Mouse (Mus musculus) retina, postnatal 7 days (tissue): ENCODE results near the gene Med21.

Source experiments
- DNase-seq: peaks from one replicate; pipeline ENCODE4 v3.0.0-alpha.2; 2012; ENCODE audit warnings: low read depth, low spot score

Gene Med21

DNA sequence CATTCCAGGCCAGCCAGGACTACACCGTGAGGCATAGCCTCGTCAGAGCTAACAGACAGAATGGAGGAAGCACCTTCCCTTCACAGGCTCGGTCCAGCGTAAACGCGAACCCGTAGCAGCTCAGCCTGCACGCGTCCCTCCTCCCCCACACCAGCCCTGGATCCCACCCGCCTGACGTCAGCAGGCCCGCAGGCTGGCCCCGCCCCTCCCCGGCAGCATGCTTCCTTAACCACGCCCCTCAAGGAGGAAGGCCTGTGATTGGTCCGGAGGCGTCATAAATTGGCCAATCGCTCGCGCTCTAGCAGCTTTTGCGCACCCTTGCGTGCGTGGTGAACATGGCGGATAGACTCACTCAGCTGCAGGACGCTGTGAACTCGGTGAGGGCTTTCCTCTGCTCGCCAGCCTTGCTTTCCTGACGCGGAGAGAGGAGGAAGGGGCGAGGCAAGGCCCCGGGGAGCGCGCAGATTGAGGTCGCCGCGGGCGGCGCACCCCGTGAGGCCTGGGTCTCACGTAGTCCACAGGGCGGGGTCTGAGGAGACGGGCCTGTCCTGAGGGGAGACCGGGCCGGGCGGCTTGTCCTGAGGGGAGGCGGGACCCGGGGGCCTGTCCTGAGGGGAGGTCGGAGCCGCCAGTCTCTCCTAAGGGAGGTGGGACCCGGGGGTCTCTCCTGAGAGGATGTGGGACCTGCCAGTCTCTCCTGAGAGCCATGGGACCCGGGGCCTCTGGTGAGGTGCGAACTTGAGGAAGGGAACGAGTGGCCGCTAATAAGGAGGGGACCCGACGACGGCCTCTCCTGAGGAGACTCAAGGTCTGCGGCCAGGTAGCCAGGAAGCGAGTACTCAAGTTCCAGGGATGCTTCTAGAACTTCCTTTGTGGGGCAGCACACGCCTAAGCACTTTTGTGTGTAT is at the start of gene Med21, which contains the start of gene Tm7sf3:
Med21 (plus strand) TSS at position 272 of the 908 bp plus-strand sequence.
Tm7sf3 (minus strand) TSS at position 549 of the 908 bp plus-strand sequence.
- DNase-seq = peak; percentile 97

GRCm38 (mm10) chr6:146602601-146603000 is 39.7 kb upstream of the Med21 start:
- no peak for DNase-seq

GRCm38 (mm10) chr6:146603651-146604050 is 38.7 kb upstream of the Med21 start:
- no peak for DNase-seq

- DNase-seq = no peak
These were observed 31.0 kb upstream of the Med21 start for GRCm38 (mm10) chr6:146611385-146611784.

- DNase-seq = no peak
These were observed 30.4 kb upstream of the Med21 start for GRCm38 (mm10) chr6:146611897-146612296.

- no peak for DNase-seq
These were observed 29.6 kb upstream of the Med21 start for GRCm38 (mm10) chr6:146612736-146613135.

DNA sequence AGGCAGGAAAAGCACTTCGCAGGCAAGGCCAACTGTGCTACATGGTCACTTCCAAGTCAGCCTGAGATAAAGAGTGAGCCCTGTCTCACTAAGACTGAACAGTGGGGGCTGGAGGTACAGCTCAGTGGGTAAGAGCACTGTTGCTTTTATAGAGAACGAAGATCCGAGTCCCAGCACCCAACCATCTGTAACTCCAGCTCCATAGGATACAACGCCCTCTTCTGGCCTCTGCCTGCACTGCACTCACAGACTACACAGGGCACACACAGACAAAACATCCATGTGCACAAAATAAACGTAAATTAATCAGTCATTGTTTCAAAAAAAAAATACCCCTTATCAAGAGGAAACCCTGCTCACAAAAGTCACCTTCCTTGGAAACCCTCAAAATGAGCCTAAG is 28.4 kb upstream of the Med21 start:
- DNase-seq = no peak

- DNase-seq = no peak
These were observed 27.8 kb upstream of the Med21 start for GRCm38 (mm10) chr6:146614541-146614940.

DNA sequence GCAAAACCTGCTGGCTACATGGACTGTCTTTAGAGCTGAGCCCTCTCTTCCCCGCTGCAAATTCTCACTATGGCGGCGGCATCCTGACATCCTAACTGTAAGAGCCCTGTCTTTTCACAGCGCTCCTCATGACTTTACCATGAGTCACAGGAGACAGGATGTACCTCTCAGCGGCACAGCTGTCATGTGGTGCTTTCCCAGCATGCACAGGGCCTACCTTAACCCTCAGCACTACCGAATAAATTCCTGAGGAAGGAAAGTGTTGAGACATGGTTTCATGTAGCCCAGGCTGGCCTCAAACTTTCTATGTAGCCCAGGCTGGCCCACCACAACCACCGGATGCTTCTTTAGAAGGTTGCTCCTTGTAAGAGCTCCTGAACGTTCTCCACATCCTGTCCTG is 26.5 kb upstream of the Med21 start:
- no peak for DNase-seq

DNA sequence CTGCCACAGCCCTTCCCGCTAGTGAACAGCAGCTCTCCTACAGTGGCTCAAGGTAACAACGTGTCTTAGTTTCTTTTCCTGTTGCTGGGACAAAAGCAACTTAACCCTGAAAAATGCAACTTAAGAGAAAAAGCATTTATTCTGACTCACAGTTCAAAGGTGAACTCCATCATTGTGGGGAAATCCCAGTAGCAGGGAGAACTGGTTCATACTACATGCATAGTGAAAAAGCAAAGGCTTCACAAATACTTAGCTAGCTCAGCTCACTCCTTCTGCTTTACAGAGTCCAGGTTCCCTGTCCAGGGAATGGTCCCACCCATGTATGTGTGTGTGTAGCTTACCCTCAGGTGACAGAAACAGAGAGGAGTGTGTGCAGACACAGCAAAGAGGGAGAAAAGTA is 25.7 kb upstream of the Med21 start:
- DNase-seq = no peak

DNA sequence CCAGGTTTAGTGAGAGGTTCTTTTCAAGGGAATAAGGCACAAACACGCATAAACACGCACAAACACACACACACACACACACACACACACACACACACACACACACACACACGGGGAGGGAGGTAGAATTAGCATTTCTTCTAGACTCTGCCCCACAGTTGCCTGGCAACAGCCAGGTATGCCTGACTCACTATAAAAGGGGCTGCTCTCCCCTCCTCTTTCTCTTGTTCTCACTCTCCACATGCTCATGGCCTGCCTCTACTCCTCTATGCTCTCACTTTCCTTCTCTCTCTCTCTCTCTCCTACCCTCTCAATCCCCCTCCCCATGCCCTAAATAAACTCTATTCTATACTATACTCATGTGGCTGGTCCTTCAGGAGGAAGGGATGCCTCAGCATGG is 14.2 kb upstream of the Med21 start:
- DNase-seq = no peak

GRCm38 (mm10) chr6:146629781-146630756 is 12.3 kb upstream of the Med21 start:
- DNase-seq = no peak

DNA sequence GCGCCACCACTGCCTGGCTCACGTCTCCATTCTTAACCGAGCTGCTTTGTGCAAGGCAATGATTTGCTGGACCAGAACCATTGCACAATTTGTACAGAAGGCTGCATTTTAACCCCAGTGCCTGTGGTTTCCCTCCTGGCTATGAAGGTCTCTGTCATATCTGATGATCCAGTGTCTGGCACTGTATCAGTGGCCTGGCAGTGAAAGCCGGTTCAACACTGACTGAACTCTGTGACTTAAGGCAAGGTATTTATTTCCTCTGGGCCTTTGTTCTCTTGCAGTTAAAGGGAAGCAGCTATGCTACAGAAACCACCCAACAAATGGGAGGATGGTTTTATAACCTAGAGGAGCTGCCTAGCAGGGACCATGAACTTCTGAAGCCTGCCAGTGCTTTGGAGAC is 11.4 kb upstream of the Med21 start:
- DNase-seq = no peak

DNA sequence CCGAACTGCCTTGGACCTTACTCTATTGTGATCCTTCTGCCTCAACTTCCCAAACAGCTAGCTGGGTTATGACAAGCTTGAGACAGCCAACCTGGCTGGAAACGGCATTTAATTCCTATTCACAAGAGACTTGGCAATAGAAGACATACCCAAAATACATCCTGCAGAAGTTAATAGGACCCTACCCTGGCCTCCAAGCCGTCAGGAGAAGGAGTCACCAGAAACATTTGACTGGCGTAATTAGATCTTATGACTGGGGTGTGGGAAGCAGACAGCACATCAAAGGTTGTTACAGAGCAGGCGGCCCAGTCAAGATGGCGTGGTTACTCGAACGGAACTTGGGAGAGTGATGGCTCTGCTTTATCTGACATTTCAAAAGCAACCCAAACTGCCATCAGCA is 10.5 kb upstream of the Med21 start:
- DNase-seq = no peak

- DNase-seq = no peak
These were observed 9.9 kb upstream of the Med21 start for GRCm38 (mm10) chr6:146632403-146632802.

DNA sequence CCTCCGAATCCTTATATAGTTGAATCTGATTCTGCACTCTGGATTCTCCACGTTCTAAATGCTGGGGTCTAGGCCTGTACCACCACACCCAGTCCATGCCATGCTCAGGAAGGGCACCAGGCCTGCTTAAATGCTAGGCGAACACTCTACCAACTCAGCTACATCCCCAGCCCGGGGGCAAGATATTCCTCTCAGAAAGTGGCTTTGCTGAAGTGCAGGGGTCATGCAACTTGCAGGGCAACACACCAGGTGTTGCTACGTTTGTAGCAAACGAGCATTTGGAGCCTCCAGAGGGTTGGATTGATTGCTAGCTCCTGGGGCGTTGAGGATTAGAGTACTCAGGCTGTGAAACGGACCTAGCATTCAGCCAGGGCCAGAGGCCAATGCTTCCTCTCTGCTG is 9.2 kb upstream of the Med21 start:
- DNase-seq = no peak

GRCm38 (mm10) chr6:146633629-146634014 is 8.7 kb upstream of the Med21 start:
- DNase-seq = no peak

DNA sequence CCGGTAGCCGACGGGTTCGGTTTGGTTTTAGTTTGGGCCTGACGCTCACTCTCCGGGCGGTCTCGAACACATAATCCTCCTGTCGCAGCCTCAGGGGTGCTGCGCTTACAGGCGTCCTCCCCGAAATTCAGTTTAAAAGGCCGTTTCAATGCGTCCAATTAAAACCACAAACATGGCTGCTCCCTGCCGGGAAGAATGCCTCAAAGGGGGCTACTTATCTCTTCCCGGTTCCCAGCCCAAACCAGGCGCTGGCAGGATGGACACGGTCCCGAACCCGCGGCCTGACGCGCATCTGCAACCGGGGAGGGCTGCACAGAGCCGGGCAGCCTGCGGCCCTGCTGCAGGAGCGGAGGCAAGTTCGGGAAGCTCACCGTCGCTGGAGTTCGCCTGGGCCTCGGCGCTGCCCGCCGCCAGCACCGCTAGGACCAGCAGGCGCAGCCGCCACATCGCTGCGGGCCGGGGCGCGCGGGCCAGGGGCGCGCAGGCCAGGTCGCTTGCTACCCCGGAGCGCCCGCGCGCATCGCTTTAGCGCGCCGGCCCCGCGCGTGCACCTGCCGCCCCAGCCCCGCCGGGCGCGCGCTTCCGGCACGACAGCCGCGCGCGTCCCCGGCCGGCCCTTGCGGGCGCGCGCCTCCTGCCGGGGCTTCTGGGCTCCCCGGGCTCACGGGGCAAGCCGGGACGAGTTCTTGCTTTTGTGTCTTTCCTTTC is 8.2 kb upstream of the Med21 start:
- peak; percentile 76 for DNase-seq

DNA sequence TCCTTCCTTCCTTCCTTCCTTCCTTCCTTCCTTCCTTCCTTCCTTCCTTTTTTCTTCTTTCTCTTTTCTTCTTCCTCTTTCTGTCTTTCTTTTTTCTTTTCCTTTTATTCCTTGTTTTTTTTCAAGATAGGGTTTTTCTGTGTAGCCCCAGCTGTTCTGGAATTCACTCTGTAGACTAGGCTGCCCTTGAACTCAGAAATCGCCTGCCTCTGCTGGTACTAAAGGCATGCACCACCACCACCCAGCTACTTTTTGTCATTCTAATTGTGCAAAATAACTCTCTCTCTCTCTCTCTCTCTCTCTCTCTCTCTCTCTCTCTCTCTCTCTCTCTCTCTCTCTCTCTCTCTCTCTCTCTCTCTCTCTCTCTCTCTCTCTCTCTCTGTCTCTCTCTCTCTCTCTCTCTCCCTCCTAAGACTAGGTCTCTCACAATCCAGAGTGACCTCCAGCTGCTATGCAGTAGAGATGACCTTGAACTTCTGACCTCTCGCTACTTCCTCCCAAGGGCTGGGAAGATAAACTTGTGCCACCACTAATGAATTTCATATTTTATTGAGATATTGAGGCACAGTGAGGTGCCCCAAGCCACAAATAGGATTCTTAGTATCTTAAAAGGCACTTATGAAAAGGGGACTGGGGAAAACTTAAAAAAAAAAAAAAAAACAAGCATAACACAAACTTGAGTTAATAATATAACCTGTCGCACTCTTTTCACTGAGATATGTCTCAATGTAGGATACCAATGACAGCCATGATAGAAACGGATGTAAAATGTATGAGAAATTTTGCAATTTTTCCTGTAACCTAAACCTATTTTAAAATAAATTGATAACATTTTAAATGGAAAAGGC is 7.4 kb upstream of the Med21 start:
- DNase-seq = no peak

DNA sequence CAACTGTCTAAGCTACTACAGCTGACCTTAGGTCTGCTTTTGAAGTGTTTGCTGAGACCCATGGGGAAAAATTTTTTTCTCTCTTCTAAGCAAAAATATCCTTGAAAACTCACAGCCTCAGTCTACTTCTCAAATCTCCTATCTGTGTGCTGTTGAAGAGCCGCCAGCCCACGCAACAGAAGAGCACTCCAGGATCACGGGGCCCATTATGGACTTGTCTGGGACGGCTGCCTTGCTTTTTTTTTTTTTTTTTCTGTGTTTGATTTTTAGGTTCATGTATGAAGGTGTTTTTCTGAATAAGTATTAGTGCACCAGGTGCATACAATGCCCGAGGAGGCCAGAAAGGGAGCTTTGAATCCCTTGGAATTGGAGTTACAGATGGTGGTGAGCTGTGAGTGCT is 5.9 kb upstream of the Med21 start:
- DNase-seq = no peak
